25 mouse cellular contexts compared by ENCODE assay signal in the genomic region with DNA sequence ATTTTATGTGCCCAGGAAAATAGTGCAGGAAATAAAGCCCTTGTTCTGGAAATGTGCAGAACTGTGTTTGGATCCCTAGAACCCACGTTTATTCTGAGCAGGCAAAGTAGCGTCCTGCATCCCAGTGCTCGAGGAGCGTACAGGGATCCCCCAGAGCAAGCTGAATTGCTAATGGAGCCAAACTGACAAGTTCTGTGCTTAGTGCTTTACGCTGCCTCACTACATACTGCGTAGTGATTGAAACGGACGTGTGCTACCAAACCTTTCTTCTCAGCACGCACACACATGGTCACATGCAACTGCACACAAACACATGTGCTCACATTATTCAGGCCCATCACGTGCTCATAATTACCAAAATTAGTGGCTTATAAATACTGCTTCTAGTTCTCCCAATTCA.
"Had no signal": no experiment of that assay in that cellular context is flagged by ENCODE, and none has a peak within 500 bp of the region (broad histone marks: within the 10 kb centered on the region; RNA-seq: fewer than 3 reads in every experiment).

No protein-coding gene starts in this region.

- H3K4me2 ChIP-seq: intestine, embryonic 15.5 days; kidney, embryonic 15.5 days; limb, embryonic 12.5 days; limb, embryonic 15.5 days; liver, embryonic 11.5 days; lung, embryonic 14.5 days; neural tube, embryonic 13.5 days; stomach, embryonic 15.5 days had no signal

- H3K9me3 ChIP-seq: intestine, embryonic 15.5 days; kidney, embryonic 15.5 days; limb, embryonic 12.5 days; limb, embryonic 15.5 days; midbrain, embryonic 10.5 days; neural tube, embryonic 13.5 days; stomach, embryonic 15.5 days had no signal

- H3K27ac ChIP-seq: intestine, embryonic 15.5 days; kidney, embryonic 15.5 days; limb, embryonic 12.5 days; limb, embryonic 15.5 days; liver, embryonic 14.5 days; macrophage; midbrain, embryonic 10.5 days; neural tube, embryonic 13.5 days; stomach, embryonic 15.5 days had no signal

- H3K4me1 ChIP-seq: intestine, embryonic 15.5 days; kidney, embryonic 15.5 days; limb, embryonic 12.5 days; limb, embryonic 15.5 days; megakaryocyte, embryonic 14.5 days; midbrain, embryonic 10.5 days; neural tube, embryonic 13.5 days; stomach, embryonic 15.5 days had no signal

- H3K4me3 ChIP-seq: intestine, embryonic 15.5 days; kidney, embryonic 15.5 days; limb, embryonic 12.5 days; limb, embryonic 15.5 days; megakaryocyte, embryonic 14.5 days; midbrain, embryonic 10.5 days; myocyte; neural tube, embryonic 13.5 days; stomach, embryonic 15.5 days had no signal

- ATAC-seq: intestine, embryonic 15.5 days; liver, postnatal 0 days; lung, postnatal 0 days had no signal

- H3K36me3 ChIP-seq: intestine, embryonic 15.5 days; kidney, embryonic 15.5 days; limb, embryonic 12.5 days; limb, embryonic 15.5 days; midbrain, embryonic 10.5 days; neural tube, embryonic 13.5 days; stomach, embryonic 15.5 days had no signal

- H3K9ac ChIP-seq: intestine, embryonic 15.5 days; kidney, embryonic 15.5 days; limb, embryonic 12.5 days; limb, embryonic 15.5 days; liver, embryonic 14.5 days; liver, postnatal 0 days; lung, embryonic 14.5 days; neural tube, embryonic 13.5 days; stomach, embryonic 15.5 days had no signal

- H3K27me3 ChIP-seq: intestine, embryonic 15.5 days; kidney, embryonic 15.5 days; limb, embryonic 12.5 days; limb, embryonic 15.5 days; megakaryocyte, embryonic 14.5 days; neural tube, embryonic 13.5 days; stomach, embryonic 15.5 days had no signal

- DNase-seq: kidney, adult 11 months; kidney, adult 8-10 months; kidney, postnatal 10 days; kidney, postnatal 36 days; layer of hippocampus, adult 9-11 months; left cerebral cortex, postnatal 4 days; liver, postnatal 0 days; lung, embryonic 14.5 days; midbrain, embryonic 14.5 days; right cerebral cortex, postnatal 25 days; spleen, adult 18-20 months; thymus, postnatal 25 days had no signal
